Mouse (Mus musculus): ENCODE measurements around the gene Dgka. TPM values are rescaled to one million over a fixed set of nuclear protein-coding genes. Genes with fewer than 3 reads are reported as not detected.

Dgka gene
- total RNA-seq, 1 experiment = 11.9 TPM

GRCm38 (mm10) chr10:128673763-128674468 lies 70.7 kb downstream of the Dgka start, which contains the start of gene Suox:
TSS of gene Suox (minus strand) at chr10:128674073.
- H3K27ac ChIP-seq (ENCODE audit: insufficient read depth, low read depth, low read length, poor library complexity, severe bottlenecking) = no peak within 1 kb of the TSS

GRCm38 (mm10) chr10:128671148-128671547 lies 73.5 kb downstream of the Dgka start:
- peaks cover 0 to 4% of the 10 kb centered on the region in 2 experiments; a peak in 2 of 4 replicates for H3K4me1 ChIP-seq (ENCODE audit: control insufficient read depth in 2 of 2, insufficient read depth in 2 of 2, low read length in 2 of 2, poor library complexity in 1 of 2)
- no peaks in the 10 kb centered on the region for H3K9me3 ChIP-seq (ENCODE audit: control insufficient read depth, insufficient read depth, low read depth, low read length)
- in situ Hi-C loops (cut with MboI; ENCODE audit: low sequenced_read_pairs in 2 of 2, unreplicated experiment in 2 of 2) = loop anchor here in 1 of 2 experiments (10.0 kb wide), 1 partner anchor 56 kb away; no protein-coding TSS in a partner anchor
- no peaks in the 10 kb centered on the region for H3K36me3 ChIP-seq (ENCODE audit: control insufficient read depth, insufficient read depth, low read length, poor library complexity, severe bottlenecking)
- no peak overlapping the region for H3K9ac ChIP-seq (ENCODE audit: insufficient read depth, low read depth, low read length, poor library complexity, severe bottlenecking)
- DNase-seq (ENCODE audit: low read depth, low spot score) = no peak
- H3K27ac ChIP-seq (ENCODE audit: insufficient read depth, low read depth, low read length, poor library complexity, severe bottlenecking) = no peak overlapping the region
- TF ChIP-seq ZC3H11A (IDR thresholded peaks at IDR 0.05; ENCODE audit: borderline replicate concordance, low read depth, low read length) (no peak), HCFC1 (IDR thresholded peaks at IDR 0.05; ENCODE audit: borderline replicate concordance, insufficient read depth, low read length) (no peak), ZNF384 (IDR thresholded peaks at IDR 0.05; ENCODE audit: low read depth, low read length) (no peak), CHD2 (IDR thresholded peaks at IDR 0.05; ENCODE audit: low read depth, low read length) (no peak), MAFK (IDR thresholded peaks at IDR 0.05; ENCODE audit: insufficient read depth, low read depth, low read length) (no peak)
- no peak overlapping the region for H3K4me3 ChIP-seq (ENCODE audit: insufficient read depth in 1 of 2, low read depth in 1 of 2, low read length in 2 of 2, poor library complexity in 1 of 2, severe bottlenecking in 1 of 2)

More at GRCm38 (mm10) chr10:128673763-128674468, 70.7 kb downstream of the Dgka start, which contains the start of gene Suox:
- no peak for TF ChIP-seq CHD2 (IDR thresholded peaks at IDR 0.05; ENCODE audit: low read depth, low read length)
- TF ChIP-seq HCFC1 (IDR thresholded peaks at IDR 0.05; ENCODE audit: borderline replicate concordance, insufficient read depth, low read length) = no peak
- in situ Hi-C loops (cut with MboI; ENCODE audit: low sequenced_read_pairs in 2 of 2, unreplicated experiment in 2 of 2) = loop anchor here in 1 of 2 experiments (10.0 kb wide), 1 partner anchor 59 kb away; no protein-coding TSS in a partner anchor
- no peaks in the 10 kb centered on the region for H3K36me3 ChIP-seq (ENCODE audit: control insufficient read depth, insufficient read depth, low read length, poor library complexity, severe bottlenecking)
- peak; percentile 73 for DNase-seq (ENCODE audit: low read depth, low spot score)
- peak within 1 kb of the TSS; percentile 73 to 84 for H3K4me3 ChIP-seq (ENCODE audit: insufficient read depth in 1 of 2, low read depth in 1 of 2, low read length in 2 of 2, poor library complexity in 1 of 2, severe bottlenecking in 1 of 2)
- no peaks in the 10 kb centered on the region for H3K9me3 ChIP-seq (ENCODE audit: control insufficient read depth, insufficient read depth, low read depth, low read length)
- peak within 1 kb of the TSS; percentile 64 for H3K9ac ChIP-seq (ENCODE audit: insufficient read depth, low read depth, low read length, poor library complexity, severe bottlenecking)
- peaks cover 0 to 4% of the 10 kb centered on the region in 2 experiments; a peak in 1 of 4 replicates for H3K4me1 ChIP-seq (ENCODE audit: control insufficient read depth in 2 of 2, insufficient read depth in 2 of 2, low read length in 2 of 2, poor library complexity in 1 of 2)

Other genes starting within 250 kb of the Dgka start
- 2.0 and 3.7 TPM in 2 replicates for gene Myl6b, start 246.2 kb downstream of the Dgka start, total RNA-seq (2012; rRNA removed)
- gene Esyt1, start 219.0 kb downstream of the Dgka start, total RNA-seq (2012; rRNA removed) = 62.7 and 135 TPM in 2 replicates
- gene Zc3h10, start 197.1 kb downstream of the Dgka start, total RNA-seq (2012; rRNA removed) = 18.8 and 19.5 TPM in 2 replicates
- gene Rpl41, start 195.6 kb downstream of the Dgka start, total RNA-seq (2012; rRNA removed) = 5,552 and 6,346 TPM in 2 replicates
- 127 and 170 TPM in 2 replicates for gene Pa2g4, start 178.9 kb downstream of the Dgka start, total RNA-seq (2012; rRNA removed)
- gene Erbb3, start 155.2 kb downstream of the Dgka start, total RNA-seq (2012; rRNA removed) = 24.9 and 30.3 TPM in 2 replicates
- gene Rps26, start 118.1 kb downstream of the Dgka start, total RNA-seq (2012; rRNA removed) = 1,660 and 1,982 TPM in 2 replicates
- 1.4 and 1.9 TPM in 2 replicates for gene Ikzf4, start 98.9 kb downstream of the Dgka start, total RNA-seq (2012; rRNA removed)
- gene Suox, start 70.8 kb downstream of the Dgka start, total RNA-seq (2012; rRNA removed) = 7.0 and 7.4 TPM in 2 replicates
- gene Rab5b, start 48.6 kb downstream of the Dgka start, total RNA-seq (2012; rRNA removed) = 23.2 and 32.8 TPM in 2 replicates
- 11.4 and 44.2 TPM in 2 replicates for gene Pmel, start 40.7 kb downstream of the Dgka start, total RNA-seq (2012; rRNA removed)
- gene Cdk2, start 39.8 kb downstream of the Dgka start, total RNA-seq (2012; rRNA removed) = 40.7 and 43.5 TPM in 2 replicates
- gene Pym1, start 3.0 kb upstream of the Dgka start, total RNA-seq (2012; rRNA removed) = 71.7 and 78.6 TPM in 2 replicates
- gene Mmp19, start 46.1 kb upstream of the Dgka start, total RNA-seq (2012; rRNA removed) = 0.37 and 0.94 TPM in 2 replicates
- 51.9 and 53.0 TPM in 2 replicates for gene Dnajc14, start 59.2 kb upstream of the Dgka start, total RNA-seq (2012; rRNA removed)
- gene Tmem198b, start 59.5 kb upstream of the Dgka start, total RNA-seq (2012; rRNA removed) = 7.7 and 11.0 TPM in 2 replicates
- 70.1 and 101 TPM in 2 replicates for gene Sarnp, start 72.5 kb upstream of the Dgka start, total RNA-seq (2012; rRNA removed)
- 145 and 155 TPM in 2 replicates for gene Ormdl2, start 76.8 kb upstream of the Dgka start, total RNA-seq (2012; rRNA removed)
- 3.1 and 4.6 TPM in 2 replicates for gene Gdf11, start 146.9 kb upstream of the Dgka start, total RNA-seq (2012; rRNA removed)
- gene Cd63, start 156.1 kb upstream of the Dgka start, total RNA-seq (2012; rRNA removed) = 158 and 226 TPM in 2 replicates
- 3.9 and 6.8 TPM in 2 replicates for gene Rdh5, start 178.0 kb upstream of the Dgka start, total RNA-seq (2012; rRNA removed)
- gene Bloc1s1, start 179.2 kb upstream of the Dgka start, total RNA-seq (2012; rRNA removed) = 71.2 and 90.0 TPM in 2 replicates
- 10.1 and 17.6 TPM in 2 replicates for gene Itga7, start 189.0 kb upstream of the Dgka start, total RNA-seq (2012; rRNA removed)
- gene Mettl7b, start 216.1 kb upstream of the Dgka start, total RNA-seq (2012; rRNA removed) = 0.26 and 0.58 TPM in 2 replicates
- not detected in 2 replicates for gene Olfr9, start 244.6 kb upstream of the Dgka start, total RNA-seq (2012; rRNA removed)

Measured in ES-E14 (cell line).